13 mouse cellular contexts compared by ENCODE assay signal in the genomic region with DNA sequence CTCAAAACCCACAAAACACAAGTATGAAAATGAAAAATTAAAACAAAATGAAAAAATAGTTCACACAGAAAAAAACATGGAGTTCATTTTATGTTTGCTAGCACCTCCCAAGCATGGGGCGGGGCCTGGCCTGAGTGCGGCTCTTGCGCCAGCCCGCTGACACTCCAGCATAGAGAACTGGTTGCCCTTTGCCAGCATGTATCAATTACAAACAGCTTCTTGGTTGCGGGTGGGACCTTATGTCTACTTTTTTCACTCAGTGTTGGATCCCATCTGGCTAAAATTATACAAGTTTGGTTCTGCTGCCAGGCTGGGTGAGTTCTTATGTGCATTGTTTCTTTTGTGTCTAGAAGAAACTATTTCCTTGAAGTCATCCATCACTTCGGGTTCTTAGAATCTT. TPM values are rescaled to one million over a fixed set of nuclear protein-coding genes. Genes with fewer than 3 reads are reported as not detected.
DNase-seq lines count a peak whose midpoint lies in the region.
"Had no signal": no experiment of that assay in that cellular context is flagged by ENCODE, and none has a peak within 500 bp of the region (broad histone marks: within the 10 kb centered on the region; RNA-seq: fewer than 3 reads in every experiment).

No protein-coding gene starts in this region.

- peak; percentile 21 for DNase-seq in embryo, embryonic 11 days
- no peak for DNase-seq in embryo, embryonic 9.5 days (ENCODE audit: extremely low spot score)
- peak; percentile 0 for DNase-seq in heart, postnatal 4 days
- no peak for DNase-seq in heart, postnatal 10 days
- DNase-seq in brain, adult 2 months (ENCODE audit: low read depth, low spot score): peak; percentile 33
- peak; percentile 47 for DNase-seq in lung, postnatal 10 days
- DNase-seq in natural killer cell, adult 2 months (ENCODE audit: low spot score in 2 of 2): no peak
- DNase-seq in testis, postnatal 10 days (ENCODE audit: low spot score): no peak
- DNase-seq: adrenal gland, postnatal 10 days; cerebellum, adult 9-10 months; heart, adult 18-20 months; liver, embryonic 13.5 days; thymus, postnatal 36 days had no signal

- intact Hi-C loops in heart, postnatal 10 days (cut with DNase I): no loop called here

RNA-seq across cellular contexts. Expression of gene Gnaq, which starts 14.8 kb away (rescaled TPM):
- 10 to 100 TPM; 43.6 to 46.0 TPM for total RNA-seq in heart, postnatal 4 days (2021)
- total RNA-seq in heart, postnatal 10 days (2021): 10 to 100 TPM; 37.3 to 38.1 TPM

Comparison
In these comparisons a context has a peak if more than half of its experiments do, and no peak if none do; other contexts are left out.
1. DNase-seq: peak in embryo, embryonic 11 days (single experiment), heart, postnatal 4 days (single experiment), brain, adult 2 months (single experiment) and lung, postnatal 10 days (single experiment); none in embryo, embryonic 9.5 days (single experiment), heart, postnatal 10 days (0 of 2), natural killer cell, adult 2 months (0 of 2) and testis, postnatal 10 days (single experiment).